Mouse (Mus musculus) limb, embryonic 14.5 days (tissue): ENCODE results near the gene Tmem140. TPM values are rescaled to one million over a fixed set of nuclear protein-coding genes. Genes with fewer than 3 reads are reported as not detected.

Experiments
- ATAC-seq: fragments of 200-750 bp; cut with Nextera tagmentation; 2 replicates; pipeline ENCODE4 v1.8.0; 2017; ENCODE audit warnings: low read depth, moderate number of reproducible peaks, moderate TSS enrichment; ENCODE audit not compliant: low FRiP score
- DNase-seq: peaks from one replicate; pipeline ENCODE4 v3.0.0-alpha.2; 2015; ENCODE audit warnings: low spot score
- H3K27ac ChIP-seq: fragments of 300-500 bp; sonication (generic); replicated peaks from 2 replicates; pipeline ENCODE4 v1.5.1; 2014; ENCODE audit warnings: low read depth, mild to moderate bottlenecking, low read length, moderate library complexity, mixed read lengths
- H3K27me3 ChIP-seq: fragments of 300-500 bp; sonication (generic); 2 replicates; pipeline ENCODE4 v1.6.1; 2014; ENCODE audit warnings: low read length, mixed read lengths; ENCODE audit not compliant: control insufficient read depth, insufficient read depth
- H3K36me3 ChIP-seq: fragments of 300-500 bp; sonication (generic); 2 replicates; pipeline ENCODE4 v1.6.1; 2014; ENCODE audit warnings: mild to moderate bottlenecking, low read length, moderate library complexity, mixed read lengths; ENCODE audit not compliant: control insufficient read depth, insufficient read depth
- H3K4me1 ChIP-seq: fragments of 300-500 bp; sonication (generic); 2 replicates; pipeline ENCODE4 v1.6.1; 2014; ENCODE audit warnings: antibody characterized with exemption, low read length, mixed read lengths; ENCODE audit not compliant: control insufficient read depth, insufficient read depth
- H3K4me2 ChIP-seq: fragments of 300-500 bp; sonication (generic); replicated peaks from 2 replicates; pipeline ENCODE4 v1.6.1; 2014; ENCODE audit warnings: low read depth, mild to moderate bottlenecking, low read length, moderate library complexity; ENCODE audit not compliant: severe bottlenecking
- H3K4me3 ChIP-seq: fragments of 300-500 bp; sonication (generic); replicated peaks from 2 replicates; pipeline ENCODE4 v1.5.1; 2014; ENCODE audit warnings: low read length
- H3K9ac ChIP-seq: fragments of 300-500 bp; sonication (generic); 2 replicates; pipeline ENCODE4 v1.6.1; 2014; ENCODE audit warnings: mild to moderate bottlenecking, low read depth, low read length, moderate library complexity; ENCODE audit not compliant: severe bottlenecking
- H3K9me3 ChIP-seq: fragments of 300-500 bp; sonication (generic); 2 replicates; pipeline ENCODE4 v1.6.1; 2016; ENCODE audit warnings: low read length; ENCODE audit not compliant: control insufficient read depth
- POLR2A ChIP-seq: fragments of 200-500 bp; IDR thresholded peaks from 2 replicates; pipeline ENCODE4 v1.8.0; 2012; ENCODE audit warnings: inconsistent platforms, mild to moderate bottlenecking, moderate library complexity, borderline replicate concordance; ENCODE audit not compliant: insufficient read depth, insufficient read length; ENCODE audit errors: extremely low read depth
- WGBS: fragments of 180-500 bp; shearing (Covaris S2); extraction: QIAGEN DNeasy Blood & Tissue Kit; methylation state at CpG from one replicate; pipeline ENCODE4 v1.1.7; 2014; 5-methylcytosine and 5-hydroxymethylcytosine counted together
- polyA plus RNA-seq, 2 experiments: library from polyadenylated mRNA; depleted of rRNA in 1 of 2; stranded (reverse) in 1 of 2; unstranded in 1 of 2; fragments of >200 nt; fragmentation: Nextera tagmentation in 1 of 2; extraction: Ambion mirVana in 1 of 2; gene quantifications; 2 replicates each; pipeline versions ENCODE4 v1.2.1 to v1.2.3; 2012 to 2014

Gene Tmem140
- polyA plus RNA-seq, 2 experiments, result 1.2 TPM

- Histone ChIP-seq H3K27ac (no peak overlapping the region), H3K4me1 (no peaks in the 10 kb centered on the region), H3K27me3 (no peaks in the 10 kb centered on the region), H3K9ac (no peak overlapping the region), H3K36me3 (peaks cover 75% of the 10 kb centered on the region), H3K9me3 (no peaks in the 10 kb centered on the region), H3K4me2 (no peak overlapping the region), H3K4me3 (no peak overlapping the region)
- 73% methylated on average over 6 of the region's 6 CpGs for WGBS
- DNase-seq (no peak), ATAC-seq (peak; percentile 87)
- no peak for TF ChIP-seq POLR2A
Measured at GRCm38 (mm10) chr6:34887131-34887850, 24.3 kb downstream of the Tmem140 start.

- Histone ChIP-seq H3K4me1 (no peaks in the 10 kb centered on the region), H3K27ac (no peak overlapping the region), H3K27me3 (no peaks in the 10 kb centered on the region), H3K36me3 (peaks cover 79% of the 10 kb centered on the region), H3K9me3 (no peaks in the 10 kb centered on the region), H3K4me3 (no peak overlapping the region), H3K4me2 (no peak overlapping the region), H3K9ac (no peak overlapping the region)
- DNase-seq (no peak), ATAC-seq (no peak)
- WGBS, result 77% methylated on average over 4 of the region's 4 CpGs
- TF ChIP-seq POLR2A, result no peak
Measured at GRCm38 (mm10) chr6:34889185-34889584, 26.2 kb downstream of the Tmem140 start.

- Histone ChIP-seq H3K4me1 (no peaks in the 10 kb centered on the region), H3K4me2 (no peak overlapping the region), H3K36me3 (peaks cover 63% of the 10 kb centered on the region), H3K9ac (no peak overlapping the region), H3K9me3 (no peaks in the 10 kb centered on the region), H3K4me3 (no peak overlapping the region), H3K27ac (no peak overlapping the region), H3K27me3 (no peaks in the 10 kb centered on the region)
- TF ChIP-seq POLR2A, result no peak
- no peak for ATAC-seq
- 88% methylated on average over 7 of the region's 7 CpGs for WGBS
- no peak for DNase-seq
Measured at GRCm38 (mm10) chr6:34895569-34895968, 32.6 kb downstream of the Tmem140 start.

GRCm38 (mm10) chr6:34896168-34896780 is 33.3 kb downstream of the Tmem140 start:
- Histone ChIP-seq H3K36me3 (peaks cover 65% of the 10 kb centered on the region), H3K27ac (no peak overlapping the region), H3K9me3 (no peaks in the 10 kb centered on the region), H3K27me3 (no peaks in the 10 kb centered on the region), H3K4me3 (no peak overlapping the region), H3K9ac (no peak overlapping the region), H3K4me1 (no peaks in the 10 kb centered on the region), H3K4me2 (no peak overlapping the region)
- no peak for ATAC-seq
- 55% methylated on average over 15 of the region's 16 CpGs for WGBS
- TF ChIP-seq POLR2A, result no peak
- no peak for DNase-seq

- TF ChIP-seq POLR2A, result no peak
- Histone ChIP-seq H3K27me3 (no peaks in the 10 kb centered on the region), H3K4me3 (no peak overlapping the region), H3K4me1 (no peaks in the 10 kb centered on the region), H3K36me3 (peaks cover 62% of the 10 kb centered on the region), H3K27ac (no peak overlapping the region), H3K9me3 (no peaks in the 10 kb centered on the region), H3K9ac (no peak overlapping the region), H3K4me2 (no peak overlapping the region)
- DNase-seq (no peak), ATAC-seq (no peak)
- WGBS, result 82% methylated on average over 2 of the region's 2 CpGs
Measured at GRCm38 (mm10) chr6:34899127-34899526, 36.2 kb downstream of the Tmem140 start.

GRCm38 (mm10) chr6:34900990-34901389 is 38.0 kb downstream of the Tmem140 start:
- H3K27ac ChIP-seq, result no peak overlapping the region
- ATAC-seq (no peak), DNase-seq (no peak)
- H3K4me2 ChIP-seq, result no peak overlapping the region
- TF ChIP-seq POLR2A, result no peak
- no peaks in the 10 kb centered on the region for H3K27me3 ChIP-seq
- H3K4me1 ChIP-seq, result no peaks in the 10 kb centered on the region
- H3K4me3 ChIP-seq, result no peak overlapping the region
- no peaks in the 10 kb centered on the region for H3K9me3 ChIP-seq
- H3K9ac ChIP-seq, result no peak overlapping the region
- H3K36me3 ChIP-seq, result peaks cover 62% of the 10 kb centered on the region
- 43% methylated on average over 2 of the region's 2 CpGs for WGBS
